Mouse (Mus musculus) CH12.LX (cell line): ENCODE measurements around the gene Ucp2. TPM values are rescaled to one million over a fixed set of nuclear protein-coding genes. Genes with fewer than 3 reads are reported as not detected.

Source experiments
- DNase-seq: peaks from one replicate; pipeline ENCODE4 v3.0.0-alpha.2; 2013; ENCODE audit errors: extremely low read depth
- H3K27ac ChIP-seq: 2 replicates; pipeline ENCODE4 v1.5.1; 2012; ENCODE audit warnings: low read depth, mild to moderate bottlenecking, control low read depth, moderate library complexity; ENCODE audit not compliant: insufficient read depth
- H3K27me3 ChIP-seq: replicated peaks from 2 replicates; pipeline ENCODE3; 2012; ENCODE audit warnings: inconsistent platforms
- H3K36me3 ChIP-seq, 2 experiments: replicated peaks in 1 of 2; 2 replicates each; pipeline versions ENCODE3 to v1.6.1; 2012; ENCODE audit warnings: inconsistent platforms in 1 of 2, low read length in 1 of 2, mild to moderate bottlenecking in 1 of 2, mixed read lengths in 1 of 2, moderate library complexity in 1 of 2; ENCODE audit not compliant: control insufficient read depth in 1 of 2, insufficient read depth in 1 of 2
- H3K4me1 ChIP-seq, 2 experiments: 2 replicates each; pipeline ENCODE4 v1.6.1; 2012; ENCODE audit warnings: inconsistent platforms in 1 of 2, moderate library complexity in 1 of 2; ENCODE audit not compliant: insufficient read depth in 2 of 2, control insufficient read depth in 1 of 2
- H3K4me2 ChIP-seq: 2 replicates; pipeline ENCODE4 v1.6.1; 2012; ENCODE audit warnings: low read depth, mild to moderate bottlenecking, control low read depth; ENCODE audit not compliant: poor library complexity, insufficient read depth, severe bottlenecking
- H3K4me3 ChIP-seq, 3 experiments: fragments of 150-350 bp in 1 of 3; sonication (generic) in 1 of 3; replicated peaks in 1 of 3; 2 replicates each; pipeline versions ENCODE3 to v1.5.1; 2011 to 2012; ENCODE audit warnings: low read depth in 2 of 3, low read length in 2 of 3, mild to moderate bottlenecking in 2 of 3, moderate library complexity in 2 of 3, control low read depth in 1 of 3, improper control_type of control experiment in 1 of 3, inconsistent platforms in 1 of 3, mixed read lengths in 1 of 3; ENCODE audit not compliant: poor library complexity in 1 of 3
- H3K79me2 ChIP-seq: replicated peaks from 2 replicates; pipeline ENCODE4 v1.6.1; 2012; ENCODE audit warnings: mild to moderate bottlenecking, moderate library complexity; ENCODE audit not compliant: control insufficient read depth, poor library complexity, insufficient read depth, severe bottlenecking; ENCODE audit errors: extremely low read depth
- H3K9ac ChIP-seq: 2 replicates; pipeline ENCODE4 v1.6.1; 2012; ENCODE audit warnings: low read depth, mild to moderate bottlenecking, control low read depth, moderate library complexity; ENCODE audit not compliant: insufficient read depth
- H3K9me3 ChIP-seq: replicated peaks from 2 replicates; pipeline ENCODE3; 2012; ENCODE audit warnings: low read length, inconsistent platforms, mixed read lengths
- CHD2 ChIP-seq: IDR thresholded peaks from 2 replicates; pipeline ENCODE4 v1.6.1; 2011; ENCODE audit warnings: low read length, improper control_type of control experiment
- E2F4 ChIP-seq: IDR thresholded peaks from 2 replicates; pipeline ENCODE4 v1.6.1; 2011; ENCODE audit warnings: low read depth, low read length, improper control_type of control experiment; ENCODE audit not compliant: insufficient replicate concordance
- ELF1 ChIP-seq: IDR thresholded peaks from 2 replicates; pipeline ENCODE4 v1.6.1; 2014; ENCODE audit warnings: low read depth, mild to moderate bottlenecking, inconsistent platforms, low read length, improper control_type of control experiment
- EP300 ChIP-seq: IDR thresholded peaks from 2 replicates; pipeline ENCODE4 v1.6.1; 2011; ENCODE audit warnings: low read length, improper control_type of control experiment
- HCFC1 ChIP-seq: IDR thresholded peaks from 2 replicates; pipeline ENCODE4 v1.6.1; 2012; ENCODE audit warnings: low read depth, mild to moderate bottlenecking, inconsistent platforms, low read length, improper control_type of control experiment
- IRF4 ChIP-seq: IDR thresholded peaks from 2 replicates; pipeline ENCODE4 v1.6.1; 2014; ENCODE audit warnings: low read depth, mild to moderate bottlenecking, inconsistent platforms, low read length, improper control_type of control experiment
- MAX ChIP-seq: IDR thresholded peaks from 2 replicates; pipeline ENCODE4 v1.6.1; 2011; ENCODE audit warnings: low read length, improper control_type of control experiment
- MYC ChIP-seq: IDR thresholded peaks from 2 replicates; pipeline ENCODE4 v1.6.1; 2011; ENCODE audit warnings: low read depth, mild to moderate bottlenecking, improper control_type of control experiment, low read length
- NELFE ChIP-seq: IDR thresholded peaks from 2 replicates; pipeline ENCODE4 v1.6.1; 2011; ENCODE audit warnings: low read depth, low read length, improper control_type of control experiment
- POLR2A ChIP-seq: IDR thresholded peaks from 2 replicates; pipeline ENCODE4 v1.6.1; 2011; ENCODE audit warnings: low read depth, mild to moderate bottlenecking, improper control_type of control experiment, low read length
- POLR2AphosphoS2 ChIP-seq: IDR thresholded peaks from 2 replicates; pipeline ENCODE4 v1.6.1; 2011; ENCODE audit warnings: low read depth, low read length, improper control_type of control experiment
- TBP ChIP-seq: conservative IDR thresholded peaks from 2 replicates; pipeline ENCODE4 v1.6.1; 2011; ENCODE audit warnings: low read depth, low read length, improper control_type of control experiment
- TCF12 ChIP-seq: IDR thresholded peaks from 2 replicates; pipeline ENCODE4 v1.6.1; 2014; ENCODE audit warnings: low read depth, mild to moderate bottlenecking, inconsistent platforms, low read length, improper control_type of control experiment
- ZC3H11A ChIP-seq: IDR thresholded peaks from 2 replicates; pipeline ENCODE4 v1.6.1; 2012; ENCODE audit warnings: low read depth, mild to moderate bottlenecking, inconsistent platforms, low read length, improper control_type of control experiment
- ZKSCAN1 ChIP-seq: IDR thresholded peaks from 2 replicates; pipeline ENCODE4 v1.6.1; 2012; ENCODE audit warnings: low read depth, inconsistent platforms, low read length, improper control_type of control experiment, borderline replicate concordance
- dilution Hi-C: fragments of 300-500 bp; cut with MboI; formaldehyde crosslinking; loops from 2 replicates; pipeline ENCODE4 v1.14.3; 2020; ENCODE audit warnings: low sequenced_read_pairs; ENCODE audit not compliant: extremely low pct_unique_long_range_greater_than_20kb, extremely low pct_ligation_motif_present
- in situ Hi-C: fragments of 300-500 bp; cut with MboI; formaldehyde crosslinking; loops from 3 replicates; pipeline ENCODE4 v1.14.3; 2019; ENCODE audit warnings: low sequenced_read_pairs, low pct_ligation_motif_present, low pct_unique_long_range_greater_than_20kb, mixed read lengths
- polyA plus RNA-seq: library from polyadenylated mRNA; unstranded; fragments of >175 nt; gene quantifications from 2 replicates; pipeline ENCODE4 v1.2.1, GENCODE M21; 2012; ENCODE audit warnings: low read depth; ENCODE audit not compliant: insufficient read length
- total RNA-seq, 2 experiments: library from RNA; depleted of rRNA; stranded (reverse); fragments of 300-350 nt in 1 of 2; fragments of >200 nt in 1 of 2; gene quantifications; 2 replicates each; pipeline ENCODE4 v1.2.3; 2012 to 2014

The Ucp2 gene
- total and polyA plus RNA-seq, 3 experiments, result 131 to 635 (median 131) TPM

- no peak for TF ChIP-seq ZKSCAN1
- TF ChIP-seq E2F4, result 0 out of 2 replicates have a peak, but pooled peaks have one; percentile 55
- peak; percentile 73 for TF ChIP-seq ZC3H11A
- no peak for TF ChIP-seq ELF1
- no peak for TF ChIP-seq EP300
- TF ChIP-seq MAX, result no peak; the same call in 1 of the 2 replicates
- peak; percentile 36; the same call in 1 of the 2 replicates for TF ChIP-seq IRF4
Measured at GRCm38 (mm10) chr7:100520663-100521285, 27.6 kb downstream of the Ucp2 start (continued).

- TF ChIP-seq TBP, result no peak
- H3K4me1 ChIP-seq, result peaks cover 3 to 6% of the 10 kb centered on the region in 2 experiments; a peak in 1 of 4 replicates
- H3K9me3 ChIP-seq, result no peaks in the 10 kb centered on the region
- H3K36me3 ChIP-seq, result no peaks in the 10 kb centered on the region
- in situ Hi-C loops (no loop called here), dilution Hi-C loops (no loop called here)
- no peaks in the 10 kb centered on the region for H3K27me3 ChIP-seq
- H3K9ac ChIP-seq, result no peak overlapping the region
- no peaks in the 10 kb centered on the region for H3K79me2 ChIP-seq
- no peak overlapping the region for H3K4me3 ChIP-seq
- no peak for DNase-seq
- H3K4me2 ChIP-seq, result no peak overlapping the region
- no peak overlapping the region for H3K27ac ChIP-seq
Measured at GRCm38 (mm10) chr7:100522222-100522621, 29.1 kb downstream of the Ucp2 start.

DNA sequence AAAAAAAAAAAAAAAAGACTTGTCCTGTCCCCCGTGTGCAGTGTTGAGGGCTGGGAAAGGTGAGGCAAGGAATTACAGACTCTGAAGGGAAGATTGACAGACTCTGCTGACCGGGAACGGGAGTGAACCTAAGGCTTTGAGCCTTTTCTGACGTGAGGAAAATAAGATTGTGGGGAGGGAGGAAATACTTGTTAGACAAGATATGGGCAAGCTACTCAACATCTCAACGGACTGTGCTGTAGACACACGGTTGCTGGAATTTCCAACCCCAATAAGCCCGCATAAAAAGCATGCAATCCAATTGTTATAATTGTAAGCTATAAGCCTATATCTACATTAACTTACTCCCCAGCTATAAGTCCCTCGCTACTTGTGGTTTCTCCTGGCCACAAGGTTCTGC, 31.5 kb downstream of the Ucp2 start:
- H3K36me3 ChIP-seq, result no peaks in the 10 kb centered on the region
- no peak overlapping the region for H3K4me2 ChIP-seq
- in situ Hi-C loops (no loop called here), dilution Hi-C loops (no loop called here)
- H3K9me3 ChIP-seq, result no peaks in the 10 kb centered on the region
- H3K9ac ChIP-seq, result no peak overlapping the region
- DNase-seq, result no peak
- H3K79me2 ChIP-seq, result no peaks in the 10 kb centered on the region
- TF ChIP-seq HCFC1 (no peak), POLR2A (no peak), TCF12 (no peak)
- no peak overlapping the region for H3K4me3 ChIP-seq
- peaks cover 0 to 2% of the 10 kb centered on the region in 2 experiments; a peak in 1 of 4 replicates for H3K4me1 ChIP-seq
- H3K27me3 ChIP-seq, result no peaks in the 10 kb centered on the region
- no peak overlapping the region for H3K27ac ChIP-seq

- no peak for DNase-seq
- H3K4me3 ChIP-seq, result no peak overlapping the region
- dilution Hi-C loops (no loop called here), in situ Hi-C loops (no loop called here)
- no peak overlapping the region for H3K27ac ChIP-seq
- no peak overlapping the region for H3K4me2 ChIP-seq
- H3K36me3 ChIP-seq, result peaks cover 0 to 10% of the 10 kb centered on the region in 2 experiments
- no peaks in the 10 kb centered on the region for H3K79me2 ChIP-seq
- H3K9ac ChIP-seq, result no peak overlapping the region
- TF ChIP-seq NELFE, result no peak
- TF ChIP-seq CHD2, result no peak
- TF ChIP-seq MYC, result no peak
- no peak for TF ChIP-seq POLR2AphosphoS2
- no peaks in the 10 kb centered on the region for H3K9me3 ChIP-seq
- H3K27me3 ChIP-seq, result no peaks in the 10 kb centered on the region
- peaks cover 0 to under 1% of the 10 kb centered on the region in 2 experiments; a peak in 1 of 4 replicates for H3K4me1 ChIP-seq
Measured at GRCm38 (mm10) chr7:100530766-100531165, 37.6 kb downstream of the Ucp2 start.
